Mouse (Mus musculus) cerebellum, adult 9-10 months (tissue): ENCODE data around the gene Zfp3.
"Not testable (repeated sequence)": the region's sequence is repeated elsewhere in the genome, so short reads cannot be mapped to it uniquely, and the experiment has no call there.

Experiments
- DNase-seq: peaks from one replicate; pipeline ENCODE4 v3.0.0; 2022

Gene Zfp3

GRCm38 (mm10) chr11:70760446-70760845, 3.6 kb upstream of the Zfp3 start:
- not testable (repeated sequence) for DNase-seq

GRCm38 (mm10) chr11:70762641-70763040, 1.4 kb upstream of the Zfp3 start:
- DNase-seq: no peak

- DNase-seq: no peak
Measured at GRCm38 (mm10) chr11:70763582-70763935, 450 bp upstream of the Zfp3 start.

GRCm38 (mm10) chr11:70765776-70766445, 1.9 kb downstream of the Zfp3 start:
- no peak for DNase-seq

GRCm38 (mm10) chr11:70770804-70771203, 6.8 kb downstream of the Zfp3 start:
- DNase-seq: no peak

- peak; percentile 65 for DNase-seq
Measured at GRCm38 (mm10) chr11:70776830-70777571, 13.0 kb downstream of the Zfp3 start.

- DNase-seq: no peak
Measured at GRCm38 (mm10) chr11:70777634-70778033, 13.6 kb downstream of the Zfp3 start.

GRCm38 (mm10) chr11:70778058-70778457, 14.0 kb downstream of the Zfp3 start:
- DNase-seq: not testable (repeated sequence)

GRCm38 (mm10) chr11:70785908-70786307, 21.9 kb downstream of the Zfp3 start:
- DNase-seq: no peak

- no peak for DNase-seq
Measured at GRCm38 (mm10) chr11:70787052-70787451, 23.0 kb downstream of the Zfp3 start.

- no peak for DNase-seq
Measured at GRCm38 (mm10) chr11:70788972-70789655, 25.1 kb downstream of the Zfp3 start.

- no peak for DNase-seq
Measured at GRCm38 (mm10) chr11:70790426-70790825, 26.4 kb downstream of the Zfp3 start.

- no peak for DNase-seq
Measured at GRCm38 (mm10) chr11:70790874-70791551, 27.0 kb downstream of the Zfp3 start.

- DNase-seq: no peak
Measured at GRCm38 (mm10) chr11:70791676-70792075, 27.7 kb downstream of the Zfp3 start.

- no peak for DNase-seq
Measured at GRCm38 (mm10) chr11:70792409-70792808, 28.4 kb downstream of the Zfp3 start.

GRCm38 (mm10) chr11:70802208-70802864, 38.3 kb downstream of the Zfp3 start:
- no peak for DNase-seq

- DNase-seq: no peak
Measured at GRCm38 (mm10) chr11:70802865-70803261, 38.9 kb downstream of the Zfp3 start.

- no peak for DNase-seq
Measured at GRCm38 (mm10) chr11:70803711-70804200, 39.7 kb downstream of the Zfp3 start.

GRCm38 (mm10) chr11:70804395-70804794, 40.4 kb downstream of the Zfp3 start:
- no peak for DNase-seq

- no peak for DNase-seq
Measured at GRCm38 (mm10) chr11:70805641-70806175, 41.7 kb downstream of the Zfp3 start.

- no peak for DNase-seq
Measured at GRCm38 (mm10) chr11:70806697-70807096, 42.7 kb downstream of the Zfp3 start.

- DNase-seq: no peak
Measured at GRCm38 (mm10) chr11:70807630-70808029, 43.6 kb downstream of the Zfp3 start.
